Mouse (Mus musculus) cortical plate, adult 2 months (tissue): ENCODE results near the gene Utp6.

Experiments
- CTCF ChIP-seq: fragments of 200-500 bp; IDR thresholded peaks from 2 replicates; pipeline ENCODE4 v1.5.1; 2011; ENCODE audit warnings: mild to moderate bottlenecking, control low read depth, low read length; ENCODE audit not compliant: insufficient read depth; ENCODE audit errors: extremely low read depth
- POLR2A ChIP-seq: fragments of 200-500 bp; IDR thresholded peaks from 2 replicates; pipeline ENCODE4 v1.6.1; 2011; ENCODE audit warnings: mild to moderate bottlenecking, low read length, control low read depth; ENCODE audit not compliant: insufficient read depth; ENCODE audit errors: extremely low read depth

GRCm38 (mm10) chr11:79922157-79922556, 40.0 kb downstream of the Utp6 start:
- TF ChIP-seq CTCF (no peak), POLR2A (no peak)
